Mouse (Mus musculus) layer of hippocampus, adult 18-20 months (tissue): ENCODE data around the gene Gm13178. TPM values are rescaled to one million over a fixed set of nuclear protein-coding genes. Genes with fewer than 3 reads are reported as not detected.

Experiments
- DNase-seq, 2 experiments: peaks; one replicate each; pipeline ENCODE4 v3.0.0; 2022; ENCODE audit warnings: low spot score in 2 of 2
- long read RNA-seq: library from polyadenylated mRNA; stranded (forward); transcript quantifications from one replicate; pipeline ENCODE4 v2.0.0, GENCODE M21; 2021
- total RNA-seq, 2 experiments: library from RNA; stranded (reverse); gene quantifications; 2 replicates each; pipeline ENCODE4 v1.2.3; 2021

Gene Gm13178
- not detected for total RNA-seq
- long read RNA-seq: 0 reads

GRCm38 (mm10) chr4:144721304-144721703 lies at the start of gene Gm13178:
TSS of gene Gm13178 (minus strand) at chr4:144721404.
- DNase-seq: no peak

- peak; percentile 5 to 73 for DNase-seq
These were observed 44.5 kb upstream of the Gm13178 start for GRCm38 (mm10) chr4:144765722-144766121.

GRCm38 (mm10) chr4:144749139-144749538 lies 27.9 kb upstream of the Gm13178 start:
- no peak for DNase-seq

- no peak for DNase-seq
These were observed 1.5 kb downstream of the Gm13178 start for GRCm38 (mm10) chr4:144719691-144720090.

GRCm38 (mm10) chr4:144718288-144718687 lies 2.9 kb downstream of the Gm13178 start:
- DNase-seq: no peak

- no peak for DNase-seq
These were observed 34.9 kb downstream of the Gm13178 start, which contains the start of gene Gm436 for GRCm38 (mm10) chr4:144686268-144686667. TSS of gene Gm436 (minus strand) at chr4:144686368.

Other genes with a start within 250 kb of the Gm13178 start
- not detected for gene 9430007A20Rik, start 201.6 kb downstream of the Gm13178 start, total RNA-seq
- gene Gm13124, start 156.3 kb downstream of the Gm13178 start, total RNA-seq: not detected
- not detected for gene Aadacl4, start 107.7 kb downstream of the Gm13178 start, total RNA-seq
- gene Gm436, start 35.0 kb downstream of the Gm13178 start, total RNA-seq: not detected
- not detected for gene Gm438, start 65.2 kb upstream of the Gm13178 start, total RNA-seq
- gene Dhrs3, start 171.4 kb upstream of the Gm13178 start, total RNA-seq: 10 to 100 TPM; 33.7 to 35.6 TPM